9 mouse cellular contexts compared by ENCODE assay signal in genomic region chr5:92331635-92332338, GRCm38 (mm10). TPM values are rescaled to one million over a fixed set of nuclear protein-coding genes. Genes with fewer than 3 reads are reported as not detected.
DNase-seq lines count a peak whose midpoint lies in the region; ATAC-seq lines count a peak whose summit lies in the region.
"Had no signal": no experiment of that assay in that cellular context is flagged by ENCODE, and none has a peak within 500 bp of the region (broad histone marks: within the 10 kb centered on the region; RNA-seq: fewer than 3 reads in every experiment).

Art3 (plus strand) TSS chr5:92331827.

- 87% methylated on average over 17 of the region's 17 CpGs for WGBS in lung, embryonic 15.5 days
- WGBS in embryonic facial prominence, embryonic 15.5 days = 87% methylated on average over 17 of the region's 17 CpGs
- 87% methylated on average over 17 of the region's 17 CpGs for WGBS in heart, embryonic 12.5 days

- no peaks in the 10 kb centered on the region for H3K27me3 ChIP-seq in lung, embryonic 15.5 days
- H3K27me3 ChIP-seq in embryonic facial prominence, embryonic 15.5 days = no peaks in the 10 kb centered on the region
- no peaks in the 10 kb centered on the region for H3K27me3 ChIP-seq in heart, embryonic 12.5 days (replicated peaks)

- ATAC-seq in lung, embryonic 15.5 days (ENCODE audit: borderline replicate concordance, extremely low read depth, low FRiP score, low TSS enrichment) = 0 out of 2 replicates have a peak, but pooled peaks have one; percentile 32
- no peak for ATAC-seq in embryonic facial prominence, embryonic 15.5 days (ENCODE audit: insufficient number of reproducible peaks, low FRiP score, low TSS enrichment, low read depth)
- ATAC-seq in heart, embryonic 12.5 days (ENCODE audit: insufficient number of reproducible peaks, low FRiP score) = no peak
- ATAC-seq in megakaryocyte-erythroid progenitor cell, adult 5-6 weeks (replicated peaks; ENCODE audit: low FRiP score, low TSS enrichment, poor library complexity, severe bottlenecking) = peak; percentile 36
- ATAC-seq: hindbrain, embryonic 16.5 days had no signal

- H3K9ac ChIP-seq in lung, embryonic 15.5 days = no peak within 1 kb of the TSS
- H3K9ac ChIP-seq in embryonic facial prominence, embryonic 15.5 days = no peak within 1 kb of the TSS
- no peak within 1 kb of the TSS for H3K9ac ChIP-seq in heart, embryonic 12.5 days

- H3K4me2 ChIP-seq in lung, embryonic 15.5 days = peak within 1 kb of the TSS; percentile 38
- peak within 1 kb of the TSS; percentile 28 for H3K4me2 ChIP-seq in embryonic facial prominence, embryonic 15.5 days (replicated peaks)
- peak within 1 kb of the TSS; percentile 37 for H3K4me2 ChIP-seq in heart, embryonic 12.5 days

- H3K4me3 ChIP-seq in lung, embryonic 15.5 days = peak within 1 kb of the TSS; percentile 6; the same call in 1 of the 2 replicates
- peak within 1 kb of the TSS; percentile 17; the same call in 1 of the 2 replicates for H3K4me3 ChIP-seq in embryonic facial prominence, embryonic 15.5 days (replicated peaks)
- H3K4me3 ChIP-seq in heart, embryonic 12.5 days = no peak within 1 kb of the TSS

- H3K36me3 ChIP-seq in lung, embryonic 15.5 days = no peaks in the 10 kb centered on the region
- H3K36me3 ChIP-seq in embryonic facial prominence, embryonic 15.5 days = no peaks in the 10 kb centered on the region
- no peaks in the 10 kb centered on the region for H3K36me3 ChIP-seq in heart, embryonic 12.5 days

- H3K4me1 ChIP-seq in lung, embryonic 15.5 days = peaks cover 8% of the 10 kb centered on the region
- peaks cover 11% of the 10 kb centered on the region for H3K4me1 ChIP-seq in embryonic facial prominence, embryonic 15.5 days
- H3K4me1 ChIP-seq in heart, embryonic 12.5 days (replicated peaks) = peaks cover 7% of the 10 kb centered on the region

- H3K27ac ChIP-seq in lung, embryonic 15.5 days = peak within 1 kb of the TSS; percentile 90
- H3K27ac ChIP-seq in embryonic facial prominence, embryonic 15.5 days (replicated peaks) = peak within 1 kb of the TSS; percentile 58
- H3K27ac ChIP-seq in heart, embryonic 12.5 days (ENCODE audit: poor library complexity, severe bottlenecking) = peak within 1 kb of the TSS; percentile 68

- no peaks in the 10 kb centered on the region for H3K9me3 ChIP-seq in lung, embryonic 15.5 days
- no peaks in the 10 kb centered on the region for H3K9me3 ChIP-seq in embryonic facial prominence, embryonic 15.5 days (replicated peaks)
- no peaks in the 10 kb centered on the region for H3K9me3 ChIP-seq in heart, embryonic 12.5 days (replicated peaks)

- no peak for DNase-seq in lung, adult 18-20 months
- no peak for DNase-seq in right cerebral cortex, adult 18-20 months
- no peak for DNase-seq in thymus, postnatal 36 days
- no peak for DNase-seq in right cerebral cortex, postnatal 4 days

RNA-seq across cellular contexts. Expression of gene Art3, which starts in this region (rescaled TPM):
- 4.8 and 9.5 TPM in 2 replicates for polyA plus RNA-seq in lung, embryonic 15.5 days (2015; fragmentation: Nextera tagmentation; extraction: Ambion mirVana)
- 4.9 and 6.2 TPM in 2 replicates for polyA plus RNA-seq in embryonic facial prominence, embryonic 15.5 days (2015; fragmentation: Nextera tagmentation; extraction: Ambion mirVana)
- 37.5 and 41.5 TPM in 2 replicates for polyA plus RNA-seq in heart, embryonic 12.5 days (2016; fragmentation: Nextera tagmentation; extraction: Ambion mirVana)
- not detected in 2 replicates for total RNA-seq in megakaryocyte-erythroid progenitor cell, adult 5-6 weeks (2014; fragmentation: Nextera tagmentation)
- not detected in 2 replicates for total RNA-seq in megakaryocyte-erythroid progenitor cell, adult 5-6 weeks (2017)

Comparison
In these comparisons a context has a peak if more than half of its experiments do, and no peak if none do; other contexts are left out.
1. Peak in ATAC-seq in megakaryocyte-erythroid progenitor cell, adult 5-6 weeks; RNA of the gene not detected or under 1 TPM.